Mouse (Mus musculus) midbrain, embryonic 13.5 days (tissue): Measurements from ENCODE around the gene Gm5538. TPM values are rescaled to one million over a fixed set of nuclear protein-coding genes. Genes with fewer than 3 reads are reported as not detected.

Experiments used
- ATAC-seq: fragments of 200-750 bp; cut with Nextera tagmentation; 2 replicates; pipeline ENCODE4 v1.8.0; 2017; ENCODE audit warnings: mild to moderate bottlenecking, moderate TSS enrichment, moderate library complexity
- H3K27ac ChIP-seq: fragments of 300-500 bp; sonication (generic); 2 replicates; pipeline ENCODE4 v1.5.1; 2015; ENCODE audit warnings: inconsistent platforms, mild to moderate bottlenecking, moderate library complexity
- H3K27me3 ChIP-seq: fragments of 300-500 bp; sonication (generic); 2 replicates; pipeline ENCODE4 v1.6.1; 2015; ENCODE audit warnings: mild to moderate bottlenecking, inconsistent platforms
- H3K36me3 ChIP-seq: fragments of 300-500 bp; sonication (generic); 2 replicates; pipeline ENCODE4 v1.6.1; 2015; ENCODE audit warnings: mild to moderate bottlenecking, inconsistent platforms
- H3K4me1 ChIP-seq: fragments of 300-500 bp; sonication (generic); replicated peaks from 2 replicates; pipeline ENCODE4 v1.6.1; 2015; ENCODE audit warnings: inconsistent platforms
- H3K4me2 ChIP-seq: fragments of 300-500 bp; sonication (generic); replicated peaks from 2 replicates; pipeline ENCODE4 v1.6.1; 2015; ENCODE audit warnings: moderate library complexity, mild to moderate bottlenecking, inconsistent platforms
- H3K4me3 ChIP-seq: fragments of 300-500 bp; sonication (generic); replicated peaks from 2 replicates; pipeline ENCODE4 v1.5.1; 2015; ENCODE audit warnings: mild to moderate bottlenecking, inconsistent platforms
- H3K9ac ChIP-seq: fragments of 300-500 bp; sonication (generic); replicated peaks from 2 replicates; pipeline ENCODE4 v1.6.1; 2015; ENCODE audit warnings: mild to moderate bottlenecking, inconsistent platforms
- H3K9me3 ChIP-seq: fragments of 300-500 bp; sonication (generic); 2 replicates; pipeline ENCODE4 v1.6.1; 2016; ENCODE audit warnings: mild to moderate bottlenecking, inconsistent platforms
- WGBS: fragments of 180-500 bp; shearing (Covaris S2); methylation state at CpG from one replicate; pipeline ENCODE4 v1.1.7; 2015; 5-methylcytosine and 5-hydroxymethylcytosine counted together
- polyA plus RNA-seq: library from polyadenylated mRNA; unstranded; fragments of >200 nt; fragmentation: Nextera tagmentation; extraction: Ambion mirVana; gene quantifications from 2 replicates; pipeline ENCODE4 v1.2.1, GENCODE M21; 2015

The Gm5538 gene
- not detected in 2 replicates for polyA plus RNA-seq

- 88% methylated on average over 2 of the region's 2 CpGs for WGBS
- no peak for ATAC-seq
- no peaks in the 10 kb centered on the region for H3K4me1 ChIP-seq
- no peak within 1 kb of the TSS for H3K27ac ChIP-seq
- no peak within 1 kb of the TSS for H3K9ac ChIP-seq
- no peak within 1 kb of the TSS for H3K4me3 ChIP-seq
- H3K4me2 ChIP-seq: no peak within 1 kb of the TSS
- no peaks in the 10 kb centered on the region for H3K36me3 ChIP-seq
- no peaks in the 10 kb centered on the region for H3K27me3 ChIP-seq
- H3K9me3 ChIP-seq: no peaks in the 10 kb centered on the region
Measured at GRCm38 (mm10) chr3:59729490-59729889, at the start of gene Gm5538. TSS of gene Gm5538 (plus strand) at chr3:59729790.

- WGBS: 89% methylated on average over 3 of the region's 3 CpGs
- H3K4me1 ChIP-seq: no peaks in the 10 kb centered on the region
- no peak for ATAC-seq
- no peak overlapping the region for H3K9ac ChIP-seq
- no peak overlapping the region for H3K4me3 ChIP-seq
- no peaks in the 10 kb centered on the region for H3K9me3 ChIP-seq
- no peaks in the 10 kb centered on the region for H3K36me3 ChIP-seq
- H3K27ac ChIP-seq: no peak overlapping the region
- H3K27me3 ChIP-seq: no peaks in the 10 kb centered on the region
- H3K4me2 ChIP-seq: no peak overlapping the region
Measured at GRCm38 (mm10) chr3:59697391-59697790, 32.2 kb upstream of the Gm5538 start.

- no peak overlapping the region for H3K4me3 ChIP-seq
- no peaks in the 10 kb centered on the region for H3K36me3 ChIP-seq
- H3K4me1 ChIP-seq: no peaks in the 10 kb centered on the region
- H3K27me3 ChIP-seq: no peaks in the 10 kb centered on the region
- H3K4me2 ChIP-seq: no peak overlapping the region
- H3K9ac ChIP-seq: no peak overlapping the region
- ATAC-seq: no peak
- H3K27ac ChIP-seq: no peak overlapping the region
- 90% methylated on average over 1 of the region's 1 CpGs for WGBS
- no peaks in the 10 kb centered on the region for H3K9me3 ChIP-seq
Measured at GRCm38 (mm10) chr3:59702614-59703110, 26.9 kb upstream of the Gm5538 start.

GRCm38 (mm10) chr3:59739866-59740265, 10.3 kb downstream of the Gm5538 start:
- H3K4me1 ChIP-seq: no peaks in the 10 kb centered on the region
- ATAC-seq: no peak

GRCm38 (mm10) chr3:59744181-59744580, 14.6 kb downstream of the Gm5538 start:
- Histone ChIP-seq H3K9me3 (no peaks in the 10 kb centered on the region), H3K4me1 (no peaks in the 10 kb centered on the region), H3K4me3 (no peak overlapping the region), H3K27me3 (no peaks in the 10 kb centered on the region), H3K36me3 (no peaks in the 10 kb centered on the region), H3K27ac (no peak overlapping the region), H3K9ac (no peak overlapping the region), H3K4me2 (no peak overlapping the region)
- no peak for ATAC-seq
- 13% methylated on average over 2 of the region's 2 CpGs for WGBS

More at GRCm38 (mm10) chr3:59739866-59740265, 10.3 kb downstream of the Gm5538 start:
- WGBS: 88% methylated on average over 1 of the region's 1 CpGs
- no peaks in the 10 kb centered on the region for H3K36me3 ChIP-seq
- no peak overlapping the region for H3K4me3 ChIP-seq
- H3K27ac ChIP-seq: no peak overlapping the region
- H3K4me2 ChIP-seq: no peak overlapping the region
- no peaks in the 10 kb centered on the region for H3K27me3 ChIP-seq
- no peaks in the 10 kb centered on the region for H3K9me3 ChIP-seq
- no peak overlapping the region for H3K9ac ChIP-seq

Other genes with a start within 250 kb of the Gm5538 start
- not detected in 2 replicates for gene Gm8298, start 131.3 kb downstream of the Gm5538 start, polyA plus RNA-seq
- not detected in 2 replicates for gene C130079G13Rik, start 195.4 kb downstream of the Gm5538 start, polyA plus RNA-seq